Mouse (Mus musculus): ENCODE measurements around the gene Atf7. TPM values are rescaled to one million over a fixed set of nuclear protein-coding genes. Genes with fewer than 3 reads are reported as not detected.
A peak's percentile ranks its signal among the peaks of the same experiment; 100 is the strongest.

Gene Atf7
- total RNA-seq, 2 experiments from 2014 or later = 65.5 to 66.3 TPM

DNA sequence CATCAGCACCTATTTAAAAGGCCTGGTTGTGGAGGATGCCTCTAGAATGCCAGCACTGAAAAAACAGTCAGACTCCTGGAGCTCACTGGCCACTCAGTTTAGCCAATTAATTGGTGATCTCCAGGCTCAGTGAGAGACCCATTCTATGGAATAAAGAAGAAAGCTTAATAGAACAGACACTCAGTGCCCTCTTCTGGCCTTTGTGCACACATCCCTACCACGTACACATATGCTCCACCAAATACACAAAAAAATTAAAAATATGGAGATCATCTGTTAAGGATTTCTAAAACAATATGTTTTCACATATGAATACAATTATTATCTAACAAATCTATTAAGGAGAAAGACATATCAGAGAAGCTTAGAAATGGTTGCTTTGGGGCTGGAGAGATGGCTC is 4.5 kb downstream of the Atf7 start:
- no peak for DNase-seq

DNA sequence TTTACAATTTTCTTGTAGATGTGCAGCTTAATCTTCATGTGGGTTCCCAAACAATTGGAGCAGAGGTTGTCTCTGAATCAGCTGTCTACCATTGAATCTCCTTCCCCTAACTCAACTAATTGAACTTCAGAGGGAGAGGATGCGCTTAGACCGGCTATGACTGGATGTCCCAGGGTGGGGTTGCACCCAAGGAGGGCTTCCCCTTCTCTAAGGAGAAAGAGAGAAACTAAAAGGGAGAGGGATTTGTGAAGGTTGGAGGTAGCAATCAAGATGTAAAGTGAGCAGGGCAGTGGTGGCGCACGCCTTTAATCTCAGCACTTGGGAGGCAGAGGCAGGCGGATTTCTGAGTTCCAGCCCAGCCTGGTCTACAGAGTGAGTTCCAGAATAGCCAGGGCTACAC is 5.8 kb downstream of the Atf7 start:
- no peak for DNase-seq

DNA sequence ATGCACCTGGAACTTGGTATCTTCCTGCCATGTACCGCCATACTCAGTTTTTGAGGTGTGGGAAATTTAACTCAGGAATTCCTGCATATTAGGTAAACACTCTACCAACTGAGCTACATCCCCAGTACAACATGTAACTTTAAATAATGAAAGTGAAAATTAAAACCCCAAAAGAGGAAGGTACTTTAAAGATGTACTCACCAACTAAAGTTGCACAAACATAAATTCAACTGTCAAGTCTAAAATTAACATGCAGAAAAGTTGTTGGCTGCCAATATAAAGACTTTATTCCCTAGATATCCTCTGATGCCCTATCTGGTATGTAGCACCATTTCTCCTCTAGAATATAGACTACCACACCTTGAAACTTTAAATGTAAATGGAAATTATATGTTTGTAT is 7.6 kb downstream of the Atf7 start:
- DNase-seq = no peak

DNA sequence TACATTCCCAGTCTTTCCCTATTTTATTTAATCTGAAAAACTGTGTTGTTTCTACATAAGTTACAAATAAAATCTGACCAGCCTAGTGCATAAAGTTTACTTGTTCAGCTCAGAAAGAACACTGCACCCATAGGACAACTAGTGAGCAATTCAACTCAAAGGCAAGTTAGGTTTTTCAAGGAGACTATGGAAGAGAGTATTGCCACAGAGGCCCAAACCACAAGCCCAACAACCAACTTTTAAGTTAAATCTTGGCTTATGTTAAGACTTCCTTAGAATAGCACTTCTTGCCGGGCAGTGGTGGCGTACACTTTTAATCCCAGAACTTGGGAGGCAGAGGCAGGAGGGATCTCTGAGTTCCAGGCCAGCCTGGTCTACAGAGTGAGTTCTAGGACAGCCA is 9.1 kb downstream of the Atf7 start:
- no peak for DNase-seq

GRCm38 (mm10) chr15:102614224-102614623 is 11.0 kb downstream of the Atf7 start:
- no peak for DNase-seq

DNA sequence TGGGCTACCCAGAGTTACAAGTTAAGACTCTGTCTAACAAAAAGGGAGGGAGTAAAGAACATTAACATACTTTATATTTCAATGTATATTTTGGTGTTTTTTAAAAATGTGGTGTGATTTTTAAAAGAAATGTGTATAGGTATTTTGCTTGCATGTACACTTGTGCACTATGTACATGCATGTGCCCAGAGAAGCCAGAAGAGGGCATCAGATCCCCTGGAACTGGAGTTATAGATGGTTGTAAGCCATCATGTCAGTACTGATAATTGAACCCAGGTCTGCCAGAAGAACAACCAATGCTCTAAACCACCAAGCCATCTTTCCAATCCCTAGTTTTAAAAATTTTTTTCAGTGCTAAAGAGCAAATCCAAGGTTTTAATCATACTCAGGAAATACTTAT is 12.3 kb downstream of the Atf7 start:
- DNase-seq = no peak

DNA sequence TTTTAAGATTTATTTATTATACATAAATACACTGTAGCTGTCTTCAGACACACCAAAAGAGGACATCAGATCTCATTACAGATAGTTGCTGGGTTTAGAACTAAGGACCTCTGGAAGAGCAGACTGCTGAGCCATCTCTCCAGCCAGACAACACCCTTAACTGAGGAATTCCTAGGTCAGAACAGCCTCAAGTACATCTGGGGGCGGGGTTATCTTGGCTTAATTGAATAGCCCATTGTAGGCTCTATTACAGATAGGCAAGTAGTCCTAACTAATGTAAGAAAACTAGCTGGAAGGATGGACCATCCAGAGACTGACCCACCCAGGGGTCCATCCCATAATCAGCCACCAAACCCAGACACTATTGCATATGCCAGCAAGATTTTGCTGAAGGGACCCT is 16.7 kb downstream of the Atf7 start:
- DNase-seq = peak in 1 of 2 experiments; percentile 14

GRCm38 (mm10) chr15:102593996-102594656 is 31.1 kb downstream of the Atf7 start:
- peak in 1 of 2 experiments; percentile 10 for DNase-seq

GRCm38 (mm10) chr15:102592674-102593073 is 32.6 kb downstream of the Atf7 start:
- DNase-seq = no peak

DNA sequence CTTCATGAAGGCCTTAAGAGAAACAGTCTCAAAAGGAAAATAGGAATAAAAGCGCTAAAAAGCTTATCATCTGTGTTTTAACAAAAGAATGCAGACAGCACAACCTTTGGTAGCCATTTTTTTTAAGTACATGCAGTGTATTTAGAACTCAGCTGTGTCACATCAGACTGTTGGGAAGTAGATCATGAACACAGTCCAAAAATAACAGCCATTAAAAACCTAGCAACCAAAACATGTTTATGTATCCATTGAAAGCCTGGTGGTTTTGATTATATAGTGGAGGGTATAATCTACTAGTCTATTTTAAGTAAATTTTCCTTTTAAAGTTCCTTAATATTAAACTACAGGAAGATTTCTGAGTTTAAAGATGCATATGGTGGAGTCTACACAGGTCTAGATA is 34.7 kb downstream of the Atf7 start:
- no peak for DNase-seq

- no peak for DNase-seq
Measured at GRCm38 (mm10) chr15:102589826-102590225, 35.4 kb downstream of the Atf7 start.

DNA sequence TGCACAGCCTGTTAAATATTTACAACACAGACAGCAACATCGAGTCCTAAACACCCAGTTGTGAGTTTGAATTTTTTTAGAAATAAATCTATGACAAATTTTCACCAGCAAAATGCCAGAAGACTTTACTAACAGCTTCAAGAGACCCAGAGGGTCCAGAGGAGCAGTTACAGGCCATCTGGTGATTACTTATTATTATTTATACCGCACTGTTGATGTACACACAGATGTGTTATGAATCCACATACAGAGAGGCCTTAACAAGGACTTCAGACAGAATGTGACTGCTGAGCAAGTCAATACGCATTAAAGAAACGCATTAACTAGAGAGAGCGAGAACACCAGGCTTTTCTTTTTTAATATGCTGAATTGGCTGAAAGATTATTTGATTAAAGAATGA is 39.8 kb downstream of the Atf7 start:
- no peak for DNase-seq

GRCm38 (mm10) chr15:102583708-102584383 is 41.4 kb downstream of the Atf7 start:
- no peak for DNase-seq

GRCm38 (mm10) chr15:102581205-102581604 is 44.1 kb downstream of the Atf7 start:
- DNase-seq = no peak

- DNase-seq = no peak
Measured at GRCm38 (mm10) chr15:102578351-102578750, 46.9 kb downstream of the Atf7 start.

- DNase-seq = no peak
Measured at GRCm38 (mm10) chr15:102576972-102577371, 48.3 kb downstream of the Atf7 start.

DNA sequence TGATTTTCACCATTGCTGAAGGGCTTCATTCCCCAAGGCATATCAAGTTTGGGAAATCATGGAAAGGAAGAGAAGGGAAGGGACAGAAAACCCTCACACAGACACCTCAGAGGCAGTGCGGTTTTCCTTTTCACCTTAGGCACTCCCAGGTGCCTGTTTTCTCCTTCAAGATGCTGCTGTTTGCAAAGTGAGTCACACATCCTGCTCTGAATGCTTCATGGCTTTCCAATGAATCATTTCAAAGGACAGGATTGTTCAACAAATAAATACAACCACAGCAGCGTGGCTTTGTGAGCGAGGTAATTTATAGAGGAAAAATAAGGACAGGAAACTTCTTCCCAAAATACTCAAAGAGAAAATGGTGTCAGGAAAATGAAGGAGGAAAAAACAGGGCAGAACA is 53.2 kb downstream of the Atf7 start:
- DNase-seq = peak in 1 of 2 experiments; percentile 6

DNA sequence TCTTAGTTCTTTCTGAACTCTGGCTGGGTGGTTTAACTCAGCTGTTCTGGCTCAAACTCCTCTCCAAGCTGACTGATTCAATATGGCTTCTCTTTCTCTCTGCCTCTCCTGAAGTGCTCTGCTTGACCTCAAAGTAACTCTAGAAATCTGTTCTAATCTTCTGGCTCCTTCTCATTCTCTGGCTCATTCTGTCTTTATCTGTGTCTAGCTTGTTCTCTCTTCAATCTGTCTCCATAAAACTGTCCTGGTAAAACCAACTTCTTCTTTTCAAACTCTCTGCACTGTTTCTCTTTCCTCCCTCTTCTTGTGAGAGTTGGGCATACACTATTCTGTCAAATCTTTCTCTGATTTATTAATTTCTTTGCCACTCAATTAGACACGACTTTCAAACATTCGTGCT is 57.4 kb downstream of the Atf7 start:
- DNase-seq = no peak

- DNase-seq = no peak
Measured at GRCm38 (mm10) chr15:102563681-102564080, 61.6 kb downstream of the Atf7 start.

- DNase-seq = no peak
Measured at GRCm38 (mm10) chr15:102563061-102563460, 62.2 kb downstream of the Atf7 start.

DNA sequence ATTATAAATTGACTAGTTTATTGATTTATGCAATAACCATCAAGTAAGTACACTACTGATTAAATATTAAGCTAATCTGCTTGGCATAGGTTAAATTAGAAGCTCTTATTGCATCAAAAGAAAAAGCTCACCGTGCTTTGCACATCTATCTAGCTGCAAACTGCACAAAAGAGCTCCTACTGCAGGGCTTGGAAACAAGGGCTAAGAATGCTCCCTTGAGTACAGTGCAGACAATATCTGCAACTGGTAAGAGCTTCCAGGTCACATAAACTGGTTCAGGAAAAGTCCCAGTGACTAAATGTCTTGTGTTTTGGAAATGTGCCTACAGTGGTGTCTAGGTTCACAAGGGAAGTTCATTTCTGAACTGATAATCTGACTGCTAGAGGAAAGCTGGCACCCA is 62.8 kb downstream of the Atf7 start:
- no peak for DNase-seq

GRCm38 (mm10) chr15:102557580-102557979 is 67.7 kb downstream of the Atf7 start:
- peak in 1 of 2 experiments; percentile 12 for DNase-seq

DNA sequence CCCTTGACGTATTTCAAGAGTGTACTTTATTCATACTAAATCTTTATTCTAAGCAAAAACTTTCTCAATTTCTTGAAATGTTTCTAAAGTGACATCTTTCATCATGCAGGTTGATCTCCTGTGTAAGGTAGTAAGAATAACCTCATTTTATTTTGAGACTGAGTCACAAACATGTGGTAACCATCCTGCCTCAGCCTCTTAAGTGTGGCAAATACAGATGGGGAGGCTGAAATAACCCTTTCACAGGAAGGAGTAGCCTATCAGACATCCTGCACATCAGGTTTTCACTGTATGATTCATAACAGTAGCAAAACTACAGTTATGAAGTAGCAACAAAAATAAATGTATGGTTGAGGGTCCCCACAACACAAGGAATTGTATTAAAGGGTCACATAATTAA is 69.7 kb downstream of the Atf7 start:
- DNase-seq = no peak

- no peak for DNase-seq
Measured at GRCm38 (mm10) chr15:102552599-102552998, 72.7 kb downstream of the Atf7 start.
